ENCODE assay signal across 13 mouse cellular contexts in genomic region chr1:134095033-134095612, GRCm38 (mm10). TPM values are rescaled to one million over a fixed set of nuclear protein-coding genes. Genes with fewer than 3 reads are reported as not detected.
A peak's percentile ranks its signal among the peaks of the same experiment; 100 is the strongest.
DNase-seq lines count a peak whose midpoint lies in the region; ATAC-seq and TF ChIP-seq lines count a peak whose summit lies in the region.
"Had no signal": no experiment of that assay in that cellular context is flagged by ENCODE, and none has a peak within 500 bp of the region (broad histone marks: within the 10 kb centered on the region; RNA-seq: fewer than 3 reads in every experiment).

No protein-coding gene starts in this region.

- no peak overlapping the region; the same call in 1 of the 2 replicates for H3K9ac ChIP-seq in heart, adult 2 months (ENCODE audit: low read depth, low read length)
- H3K9ac ChIP-seq in heart, embryonic 11.5 days (ENCODE audit: low read depth, low read length), result no peak overlapping the region
- no peak overlapping the region for H3K9ac ChIP-seq in lung, postnatal 0 days (replicated peaks; ENCODE audit: low read depth)
- no peak overlapping the region for H3K9ac ChIP-seq in forebrain, embryonic 14.5 days (ENCODE audit: low read length)

- no peak overlapping the region for H3K4me3 ChIP-seq in heart, adult 2 months
- no peak overlapping the region for H3K4me3 ChIP-seq in heart, embryonic 11.5 days (ENCODE audit: low read depth, low read length)
- H3K4me3 ChIP-seq in lung, postnatal 0 days (ENCODE audit: low read depth, low read length), result no peak overlapping the region
- H3K4me3 ChIP-seq in forebrain, embryonic 14.5 days (ENCODE audit: low read depth, low read length), result no peak overlapping the region
- H3K4me3 ChIP-seq in myocyte, result no peak overlapping the region

- no peak for TF ChIP-seq EP300 in heart, adult 2 months (IDR thresholded peaks at IDR 0.05; ENCODE audit: insufficient read depth, low read depth, low read length)
- TF ChIP-seq EP300 in lung, postnatal 0 days (IDR thresholded peaks at IDR 0.05), result no peak

- H3K79me2 ChIP-seq in heart, adult 2 months (replicated peaks; ENCODE audit: control insufficient read depth, insufficient read depth, low read length), result no peaks in the 10 kb centered on the region
- H3K79me2 ChIP-seq in myocyte (ENCODE audit: control insufficient read depth, insufficient read depth), result no peaks in the 10 kb centered on the region

- WGBS in heart, adult 2 months, result 61% methylated on average over 7 of the region's 7 CpGs
- WGBS in heart, embryonic 11.5 days (ENCODE audit: insufficient replicate concordance), result 55% methylated on average over 7 of the region's 7 CpGs
- WGBS in lung, postnatal 0 days, result 39% methylated on average over 7 of the region's 7 CpGs
- 51% methylated on average over 7 of the region's 7 CpGs for WGBS in forebrain, embryonic 14.5 days

- peaks cover 54% of the 10 kb centered on the region for H3K4me1 ChIP-seq in heart, adult 2 months (ENCODE audit: control insufficient read depth, insufficient read depth, low read length)
- peaks cover 58% of the 10 kb centered on the region for H3K4me1 ChIP-seq in heart, embryonic 11.5 days (ENCODE audit: control insufficient read depth, insufficient read depth, low read length)
- H3K4me1 ChIP-seq in lung, postnatal 0 days (ENCODE audit: insufficient read depth, low read depth, low read length), result peaks cover 72% of the 10 kb centered on the region
- H3K4me1 ChIP-seq in forebrain, embryonic 14.5 days (ENCODE audit: control insufficient read depth, insufficient read depth, low read length), result peaks cover 63% of the 10 kb centered on the region

- no peak for TF ChIP-seq POLR2A in heart, adult 2 months (IDR thresholded peaks at IDR 0.05; ENCODE audit: insufficient read depth, low read depth, low read length)
- TF ChIP-seq POLR2A in myocyte (IDR thresholded peaks at IDR 0.05; ENCODE audit: insufficient read length, low read depth), result no peak

- H3K36me3 ChIP-seq in heart, adult 2 months (ENCODE audit: control insufficient read depth, insufficient read depth, low read length), result peaks cover 2% of the 10 kb centered on the region; the same call in 1 of the 2 replicates
- H3K36me3 ChIP-seq in heart, embryonic 11.5 days (ENCODE audit: control insufficient read depth, insufficient read depth, low read length), result no peaks in the 10 kb centered on the region
- no peaks in the 10 kb centered on the region for H3K36me3 ChIP-seq in lung, postnatal 0 days (ENCODE audit: insufficient read depth, low read length)
- no peaks in the 10 kb centered on the region for H3K36me3 ChIP-seq in forebrain, embryonic 14.5 days (ENCODE audit: control insufficient read depth, insufficient read depth, low read length)
- H3K36me3 ChIP-seq in myocyte (ENCODE audit: control insufficient read depth, insufficient read depth), result no peaks in the 10 kb centered on the region

- H3K9me3 ChIP-seq in heart, embryonic 11.5 days (replicated peaks; ENCODE audit: control insufficient read depth, low read length), result no peaks in the 10 kb centered on the region
- H3K9me3 ChIP-seq in lung, postnatal 0 days (ENCODE audit: low read length), result no peaks in the 10 kb centered on the region
- no peaks in the 10 kb centered on the region for H3K9me3 ChIP-seq in forebrain, embryonic 14.5 days (replicated peaks; ENCODE audit: control insufficient read depth, low read length)

- peak in 1 of 2 experiments; percentile 41 for DNase-seq in heart, adult 2 months
- peak; percentile 65 for DNase-seq in lung, postnatal 0 days (ENCODE audit: low spot score)
- no peak for DNase-seq in lung, postnatal 14 days
- no peak for DNase-seq in forebrain, embryonic 14.5 days (ENCODE audit: low spot score)
- no peak for DNase-seq in adrenal gland, postnatal 4 days (ENCODE audit: low spot score in 2 of 2)
- no peak for DNase-seq in retina, embryonic 14.5 days (ENCODE audit: low spot score)
- DNase-seq: kidney, adult 9 months; left cerebral cortex, postnatal 4 days had no signal

- H3K4me2 ChIP-seq in heart, embryonic 11.5 days, result no peak overlapping the region
- peak overlapping the region; percentile 35 for H3K4me2 ChIP-seq in lung, postnatal 0 days (replicated peaks; ENCODE audit: low read depth, low read length)
- no peak overlapping the region for H3K4me2 ChIP-seq in forebrain, embryonic 14.5 days (ENCODE audit: low read length)
- H3K4me2 ChIP-seq in myocyte (ENCODE audit: low read depth), result peak overlapping the region; percentile 92

- intact Hi-C loops in heart, adult 2 months (cut with DNase I), result no loop called here

- H3K27me3 ChIP-seq in heart, adult 2 months (ENCODE audit: control insufficient read depth, insufficient read depth, low read length), result no peaks in the 10 kb centered on the region
- H3K27me3 ChIP-seq in heart, embryonic 11.5 days (ENCODE audit: control insufficient read depth, insufficient read depth, low read length), result no peaks in the 10 kb centered on the region
- H3K27me3 ChIP-seq in lung, postnatal 0 days (replicated peaks; ENCODE audit: insufficient read depth, low read length), result no peaks in the 10 kb centered on the region
- no peaks in the 10 kb centered on the region for H3K27me3 ChIP-seq in forebrain, embryonic 14.5 days (replicated peaks; ENCODE audit: control insufficient read depth, insufficient read depth, low read length)
- H3K27me3 ChIP-seq in myocyte (ENCODE audit: control insufficient read depth, insufficient read depth, insufficient read length), result no peaks in the 10 kb centered on the region

- no peak overlapping the region for H3ac ChIP-seq in myocyte (ENCODE audit: control insufficient read depth, insufficient read length)

- H3K27ac ChIP-seq in heart, adult 2 months, result peak overlapping the region; percentile 98
- no peak overlapping the region for H3K27ac ChIP-seq in heart, embryonic 11.5 days (ENCODE audit: low read depth, low read length)
- H3K27ac ChIP-seq in lung, postnatal 0 days (ENCODE audit: low read length), result peak overlapping the region; percentile 97
- peak overlapping the region; percentile 93 for H3K27ac ChIP-seq in forebrain, embryonic 14.5 days (ENCODE audit: low read depth, low read length)

- TF ChIP-seq CTCF in heart, adult 2 months (IDR thresholded peaks at IDR 0.05), result no peak
- no peak for TF ChIP-seq CTCF in lung, postnatal 0 days (IDR thresholded peaks at IDR 0.05)

- no peak for ATAC-seq in heart, embryonic 11.5 days (replicated peaks; ENCODE audit: insufficient number of reproducible peaks, low FRiP score, low TSS enrichment)
- no peak for ATAC-seq in lung, postnatal 0 days
- no peak for ATAC-seq in forebrain, embryonic 14.5 days
- ATAC-seq: activated CD4-positive, CD25-positive, alpha-beta regulatory T cell, adult 4 months had no signal

TF ChIP-seq in myocyte, 11 proteins besides CTCF, POLR2A, EP300 and RAD21:
- no peak for TF ChIP-seq CEBPB (IDR thresholded peaks at IDR 0.05; ENCODE audit: insufficient read depth, poor library complexity, severe bottlenecking)
TF ChIP-seq in myocyte: peak in this region for 0.

RNA-seq across cellular contexts. Expression of gene Chit1, which starts 15.9 kb away (rescaled TPM):
- total RNA-seq in heart, adult 2 months (2021), result not detected
- 0.16 TPM in 1 of 2 replicates, not detected in the other for polyA plus RNA-seq in heart, adult 2 months (2012; rRNA removed)
- 1.7 and 1.9 TPM in 2 replicates for polyA plus RNA-seq in heart, embryonic 11.5 days (2014; fragmentation: Nextera tagmentation; extraction: Ambion mirVana)
- 0.29 TPM in 1 of 2 replicates, not detected in the other for polyA plus RNA-seq in lung, postnatal 0 days (2015; fragmentation: Nextera tagmentation; extraction: Ambion mirVana)
- polyA plus RNA-seq in forebrain, embryonic 14.5 days (2014; fragmentation: Nextera tagmentation; extraction: Ambion mirVana), result 0.13 TPM in 1 of 2 replicates, not detected in the other
- 0.08 TPM for polyA plus RNA-seq in myocyte (2012; fragmentation: generic; extraction: Trizol)
- total RNA-seq in adrenal gland, postnatal 4 days (2021), result not detected
- total RNA-seq: gastrocnemius, adult 8-10 months had no signal
- polyA plus RNA-seq: activated CD4-positive, CD25-positive, alpha-beta regulatory T cell, adult 4 months had no signal

RNA-seq across cellular contexts. Expression of gene Btg2, which starts 16.2 kb away (rescaled TPM):
- 10 to 100 TPM; 29.9 to 31.0 TPM for total RNA-seq in heart, adult 2 months (2021)
- polyA plus RNA-seq in heart, adult 2 months (2012; rRNA removed), result 33.5 and 35.9 TPM in 2 replicates
- 31.7 and 35.6 TPM in 2 replicates for polyA plus RNA-seq in heart, embryonic 11.5 days (2014; fragmentation: Nextera tagmentation; extraction: Ambion mirVana)
- polyA plus RNA-seq in lung, postnatal 0 days (2015; fragmentation: Nextera tagmentation; extraction: Ambion mirVana), result 177 and 184 TPM in 2 replicates
- polyA plus RNA-seq in forebrain, embryonic 14.5 days (2014; fragmentation: Nextera tagmentation; extraction: Ambion mirVana), result 67.3 and 82.6 TPM in 2 replicates
- 13.8 TPM for polyA plus RNA-seq in myocyte (2012; fragmentation: generic; extraction: Trizol)
- total RNA-seq in adrenal gland, postnatal 4 days (2021), result 10 to 100 TPM; 25.6 to 27.8 TPM

RNA-seq across cellular contexts. Expression of gene Fmod, which starts 58.1 kb away (rescaled TPM):
- total RNA-seq in heart, adult 2 months (2021), result 1 to 10 TPM; 9.3 to 9.4 TPM
- 14.5 and 17.0 TPM in 2 replicates for polyA plus RNA-seq in heart, adult 2 months (2012; rRNA removed)
- 10.6 and 13.4 TPM in 2 replicates for polyA plus RNA-seq in heart, embryonic 11.5 days (2014; fragmentation: Nextera tagmentation; extraction: Ambion mirVana)
- 9.7 and 10.0 TPM in 2 replicates for polyA plus RNA-seq in lung, postnatal 0 days (2015; fragmentation: Nextera tagmentation; extraction: Ambion mirVana)
- polyA plus RNA-seq in forebrain, embryonic 14.5 days (2014; fragmentation: Nextera tagmentation; extraction: Ambion mirVana), result 3.3 and 7.7 TPM in 2 replicates
- 0.23 TPM for polyA plus RNA-seq in myocyte (2012; fragmentation: generic; extraction: Trizol)
- 10 to 100 TPM; 18.5 to 28.1 TPM for total RNA-seq in adrenal gland, postnatal 4 days (2021)
- total RNA-seq: neutrophil, adult 5-6 weeks had no signal
- polyA plus RNA-seq: activated CD4-positive, CD25-positive, alpha-beta regulatory T cell, adult 4 months had no signal

Comparison
In these comparisons a context has a peak if more than half of its experiments do, and no peak if none do; other contexts are left out.
1. H3K4me2 ChIP-seq: peak in lung, postnatal 0 days (single experiment) and myocyte (single experiment); none in heart, embryonic 11.5 days (single experiment) and forebrain, embryonic 14.5 days (single experiment).